Mouse (Mus musculus) small intestine, adult 2 months (tissue): ENCODE data around the gene Gsc2. TPM values are rescaled to one million over a fixed set of nuclear protein-coding genes. Genes with fewer than 3 reads are reported as not detected.
A peak's percentile ranks its signal among the peaks of the same experiment; 100 is the strongest.

Experiments used
- H3K27ac ChIP-seq: fragments of 200-500 bp; 2 replicates; pipeline ENCODE4 v1.5.1; 2012; ENCODE audit warnings: low read depth, low read length, control low read depth, inconsistent platforms; ENCODE audit not compliant: insufficient read depth
- H3K27me3 ChIP-seq: fragments of 200-500 bp; 2 replicates; pipeline ENCODE4 v1.6.1; 2012; ENCODE audit warnings: mild to moderate bottlenecking, moderate library complexity, low read length, inconsistent platforms; ENCODE audit not compliant: control insufficient read depth, insufficient read depth
- H3K36me3 ChIP-seq: fragments of 200-500 bp; 2 replicates; pipeline ENCODE4 v1.6.1; 2012; ENCODE audit warnings: mild to moderate bottlenecking, low read length, control low read depth, inconsistent platforms; ENCODE audit not compliant: control insufficient read depth, insufficient read depth
- H3K4me1 ChIP-seq: fragments of 200-500 bp; 2 replicates; pipeline ENCODE4 v1.6.1; 2012; ENCODE audit warnings: low read length, inconsistent platforms, mixed read lengths; ENCODE audit not compliant: control insufficient read depth, insufficient read depth, insufficient read length
- H3K4me3 ChIP-seq: fragments of 200-500 bp; 2 replicates; pipeline ENCODE4 v1.5.1; 2012; ENCODE audit warnings: low read depth, mild to moderate bottlenecking, control low read depth, inconsistent platforms, low read length, moderate library complexity
- CTCF ChIP-seq: fragments of 200-500 bp; IDR thresholded peaks from 2 replicates; pipeline ENCODE4 v1.5.1; 2012; ENCODE audit warnings: low read depth, mild to moderate bottlenecking, control low read depth, inconsistent platforms, low read length, moderate library complexity, mixed read lengths; ENCODE audit not compliant: insufficient replicate concordance, insufficient read length; ENCODE audit errors: extremely low read depth
- POLR2A ChIP-seq: fragments of 200-500 bp; IDR thresholded peaks from 2 replicates; pipeline ENCODE4 v1.6.1; 2012; ENCODE audit warnings: low read depth, mild to moderate bottlenecking, control low read depth, inconsistent platforms, low read length, moderate library complexity
- WGBS: fragments of 180-500 bp; shearing (Covaris S2); methylation state at CpG from one replicate; pipeline ENCODE4 v1.1.7; 2018; 5-methylcytosine and 5-hydroxymethylcytosine counted together
- polyA plus RNA-seq: library from polyadenylated mRNA; depleted of rRNA; stranded (reverse); fragments of >200 nt; gene quantifications from 2 replicates; pipeline ENCODE4 v1.2.3, GENCODE M21; 2012

Gsc2 gene
- polyA plus RNA-seq, 1 experiment = not detected

- TF ChIP-seq POLR2A (no peak), CTCF (no peak)
- Histone ChIP-seq H3K4me3 (no peak overlapping the region), H3K36me3 (no peaks in the 10 kb centered on the region), H3K4me1 (peaks cover 4% of the 10 kb centered on the region; the same call in 1 of the 2 replicates), H3K27ac (peak overlapping the region; percentile 1; the same call in 1 of the 2 replicates), H3K27me3 (no peaks in the 10 kb centered on the region)
- WGBS = 23% methylated on average over 7 of the region's 7 CpGs
These were observed 30.4 kb upstream of the Gsc2 start for GRCm38 (mm10) chr16:17945081-17945831.

- no peaks in the 10 kb centered on the region for H3K36me3 ChIP-seq
- H3K27ac ChIP-seq = no peak overlapping the region
- no peaks in the 10 kb centered on the region for H3K27me3 ChIP-seq
- 82% methylated on average over 8 of the region's 8 CpGs for WGBS
- no peak for TF ChIP-seq CTCF
- no peak for TF ChIP-seq POLR2A
- H3K4me1 ChIP-seq = peaks cover 10% of the 10 kb centered on the region; the same call in 1 of the 2 replicates
- no peak overlapping the region for H3K4me3 ChIP-seq
These were observed 28.6 kb upstream of the Gsc2 start for GRCm38 (mm10) chr16:17943466-17943865.

GRCm38 (mm10) chr16:17939255-17939751 lies 24.4 kb upstream of the Gsc2 start:
- Histone ChIP-seq H3K27ac (peak overlapping the region; percentile 82), H3K27me3 (no peaks in the 10 kb centered on the region), H3K36me3 (no peaks in the 10 kb centered on the region), H3K4me1 (peaks cover 6% of the 10 kb centered on the region; the same call in 1 of the 2 replicates), H3K4me3 (no peak overlapping the region)
- TF ChIP-seq POLR2A (no peak), CTCF (no peak)
- WGBS = 8% methylated on average over 9 of the region's 9 CpGs

GRCm38 (mm10) chr16:17938821-17939220 lies 24.0 kb upstream of the Gsc2 start:
- H3K27ac ChIP-seq = peak overlapping the region; percentile 82
- TF ChIP-seq POLR2A (no peak), CTCF (peak; percentile 88)
- peaks cover 6% of the 10 kb centered on the region; the same call in 1 of the 2 replicates for H3K4me1 ChIP-seq
- H3K4me3 ChIP-seq = no peak overlapping the region
- H3K27me3 ChIP-seq = no peaks in the 10 kb centered on the region
- H3K36me3 ChIP-seq = no peaks in the 10 kb centered on the region
- 5% methylated on average over 7 of the region's 7 CpGs for WGBS

- no peak overlapping the region for H3K4me3 ChIP-seq
- H3K4me1 ChIP-seq = peaks cover 6% of the 10 kb centered on the region; the same call in 1 of the 2 replicates
- no peaks in the 10 kb centered on the region for H3K36me3 ChIP-seq
- H3K27ac ChIP-seq = no peak overlapping the region
- TF ChIP-seq CTCF (no peak), POLR2A (no peak)
- WGBS = 26% methylated on average over 7 of the region's 7 CpGs
- H3K27me3 ChIP-seq = no peaks in the 10 kb centered on the region
These were observed 23.3 kb upstream of the Gsc2 start for GRCm38 (mm10) chr16:17938187-17938586.

- TF ChIP-seq CTCF = no peak
- TF ChIP-seq POLR2A = no peak
- H3K27ac ChIP-seq = no peak overlapping the region
- 81% methylated on average over 10 of the region's 10 CpGs for WGBS
These were observed 21.9 kb upstream of the Gsc2 start for GRCm38 (mm10) chr16:17936776-17937175.

GRCm38 (mm10) chr16:17934445-17934910 lies 19.6 kb upstream of the Gsc2 start:
- H3K27me3 ChIP-seq = no peaks in the 10 kb centered on the region
- H3K27ac ChIP-seq = no peak overlapping the region
- 58% methylated on average over 3 of the region's 3 CpGs for WGBS
- H3K36me3 ChIP-seq = no peaks in the 10 kb centered on the region
- no peak overlapping the region for H3K4me3 ChIP-seq
- TF ChIP-seq CTCF = no peak
- TF ChIP-seq POLR2A = no peak
- peaks cover 6% of the 10 kb centered on the region; the same call in 1 of the 2 replicates for H3K4me1 ChIP-seq

More at GRCm38 (mm10) chr16:17936776-17937175, 21.9 kb upstream of the Gsc2 start:
- Histone ChIP-seq H3K4me1 (peaks cover 6% of the 10 kb centered on the region; the same call in 1 of the 2 replicates), H3K27me3 (no peaks in the 10 kb centered on the region), H3K4me3 (no peak overlapping the region), H3K36me3 (no peaks in the 10 kb centered on the region)
